Mouse (Mus musculus) ES-Bruce4 (cell line): Measurements from ENCODE around the gene 6030468B19Rik. TPM values are rescaled to one million over a fixed set of nuclear protein-coding genes. Genes with fewer than 3 reads are reported as not detected.

Experiments used
- H3K27ac ChIP-seq: 2 replicates; pipeline ENCODE4 v1.5.1; 2012; ENCODE audit warnings: low read length, inconsistent platforms; ENCODE audit not compliant: insufficient read depth
- H3K27me3 ChIP-seq: 2 replicates; pipeline ENCODE4 v1.6.1; 2012; ENCODE audit warnings: mild to moderate bottlenecking, low read length, inconsistent platforms; ENCODE audit not compliant: control insufficient read depth, poor library complexity, insufficient read depth, severe bottlenecking
- H3K36me3 ChIP-seq: 2 replicates; pipeline ENCODE4 v1.6.1; 2012; ENCODE audit warnings: inconsistent platforms, mild to moderate bottlenecking, low read length, moderate library complexity; ENCODE audit not compliant: control insufficient read depth, poor library complexity, insufficient read depth, severe bottlenecking
- H3K4me1 ChIP-seq: one replicate; pipeline ENCODE4 v1.8.1; 2011; ENCODE audit warnings: low read length; ENCODE audit not compliant: control insufficient read depth, insufficient read depth
- H3K4me3 ChIP-seq: 2 replicates; pipeline ENCODE4 v1.5.1; 2011; ENCODE audit warnings: low read depth, mild to moderate bottlenecking, low read length
- H3K9ac ChIP-seq: 2 replicates; pipeline ENCODE4 v1.6.1; 2012; ENCODE audit warnings: low read depth, mild to moderate bottlenecking, inconsistent platforms; ENCODE audit not compliant: poor library complexity, severe bottlenecking
- H3K9me3 ChIP-seq: replicated peaks from 2 replicates; pipeline ENCODE4 v1.6.1; 2012; ENCODE audit warnings: mild to moderate bottlenecking, low read length, inconsistent platforms; ENCODE audit not compliant: control insufficient read depth, poor library complexity, insufficient read depth, severe bottlenecking
- CTCF ChIP-seq: IDR thresholded peaks from one replicate; pipeline ENCODE4 v1.8.1; 2011; ENCODE audit warnings: low read depth, low read length
- EP300 ChIP-seq: IDR thresholded peaks from 2 replicates; pipeline ENCODE4 v1.6.1; 2011; ENCODE audit warnings: low read depth, low read length; ENCODE audit not compliant: insufficient read depth
- POLR2A ChIP-seq: IDR thresholded peaks from one replicate; pipeline ENCODE4 v1.8.1; 2011; ENCODE audit warnings: low read length; ENCODE audit not compliant: insufficient read depth
- polyA plus RNA-seq: library from polyadenylated mRNA; stranded (reverse); fragments of >200 nt; gene quantifications from 2 replicates; pipeline ENCODE4 v1.2.4, GENCODE M21; 2011; ENCODE audit warnings: low read depth; ENCODE audit not compliant: missing spikeins, insufficient read depth, insufficient read length

Gene 6030468B19Rik
- polyA plus RNA-seq, 1 experiment, result not detected

- Histone ChIP-seq H3K9me3 (no peaks in the 10 kb centered on the region), H3K4me1 (peaks cover 9% of the 10 kb centered on the region), H3K27me3 (no peaks in the 10 kb centered on the region), H3K4me3 (no peak overlapping the region), H3K9ac (no peak overlapping the region), H3K36me3 (peaks cover 6% of the 10 kb centered on the region; the same call in 1 of the 2 replicates), H3K27ac (no peak overlapping the region)
- no peak for TF ChIP-seq EP300
- no peak for TF ChIP-seq CTCF
- TF ChIP-seq POLR2A, result no peak
Measured at GRCm38 (mm10) chr11:117760374-117761119, 36.9 kb upstream of the 6030468B19Rik start.

- H3K27ac ChIP-seq, result no peak overlapping the region
- H3K27me3 ChIP-seq, result no peaks in the 10 kb centered on the region
- H3K9me3 ChIP-seq, result no peaks in the 10 kb centered on the region
- no peak for TF ChIP-seq EP300
- no peak for TF ChIP-seq POLR2A
- no peak for TF ChIP-seq CTCF
- 0 out of 2 replicates have a peak, but pooled peaks cover 4% of the 10 kb centered on the region for H3K36me3 ChIP-seq
- H3K4me3 ChIP-seq, result no peak overlapping the region
- peaks cover 11% of the 10 kb centered on the region for H3K4me1 ChIP-seq
- no peak overlapping the region for H3K9ac ChIP-seq
Measured at GRCm38 (mm10) chr11:117761801-117762200, 35.7 kb upstream of the 6030468B19Rik start.

GRCm38 (mm10) chr11:117762246-117762645, 35.2 kb upstream of the 6030468B19Rik start:
- Histone ChIP-seq H3K4me1 (peaks cover 11% of the 10 kb centered on the region), H3K9me3 (no peaks in the 10 kb centered on the region), H3K27ac (no peak overlapping the region), H3K9ac (no peak overlapping the region), H3K36me3 (0 out of 2 replicates have a peak, but pooled peaks cover 4% of the 10 kb centered on the region), H3K27me3 (no peaks in the 10 kb centered on the region), H3K4me3 (no peak overlapping the region)
- TF ChIP-seq POLR2A, result no peak
- no peak for TF ChIP-seq EP300
- no peak for TF ChIP-seq CTCF

- Histone ChIP-seq H3K9ac (no peak overlapping the region), H3K27me3 (no peaks in the 10 kb centered on the region), H3K4me1 (peaks cover 14% of the 10 kb centered on the region), H3K27ac (no peak overlapping the region), H3K4me3 (no peak overlapping the region), H3K9me3 (no peaks in the 10 kb centered on the region), H3K36me3 (no peaks in the 10 kb centered on the region)
- TF ChIP-seq EP300, result no peak
- TF ChIP-seq POLR2A, result no peak
- TF ChIP-seq CTCF, result no peak
Measured at GRCm38 (mm10) chr11:117764319-117764718, 33.1 kb upstream of the 6030468B19Rik start.

- no peak overlapping the region for H3K27ac ChIP-seq
- no peaks in the 10 kb centered on the region for H3K9me3 ChIP-seq
- no peak overlapping the region for H3K9ac ChIP-seq
- no peaks in the 10 kb centered on the region for H3K36me3 ChIP-seq
- peaks cover 14% of the 10 kb centered on the region for H3K4me1 ChIP-seq
- no peaks in the 10 kb centered on the region for H3K27me3 ChIP-seq
- TF ChIP-seq EP300 (no peak), POLR2A (no peak), CTCF (no peak)
- H3K4me3 ChIP-seq, result no peak overlapping the region
Measured at GRCm38 (mm10) chr11:117765361-117765760, 32.1 kb upstream of the 6030468B19Rik start.

- Histone ChIP-seq H3K4me3 (no peak overlapping the region), H3K9me3 (no peaks in the 10 kb centered on the region), H3K27ac (no peak overlapping the region), H3K4me1 (peaks cover 14% of the 10 kb centered on the region), H3K27me3 (no peaks in the 10 kb centered on the region), H3K36me3 (no peaks in the 10 kb centered on the region), H3K9ac (no peak overlapping the region)
- TF ChIP-seq POLR2A (no peak), CTCF (no peak), EP300 (no peak)
Measured at GRCm38 (mm10) chr11:117766275-117766674, 31.2 kb upstream of the 6030468B19Rik start.
